Mouse (Mus musculus) urinary bladder, postnatal 14 days (tissue): Measurements from ENCODE around the gene Map3k14.
"Not testable (repeated sequence)": the region's sequence is repeated elsewhere in the genome, so short reads cannot be mapped to it uniquely, and the experiment has no call there.

Experiments used
- DNase-seq: peaks from one replicate; pipeline ENCODE4 v3.0.0; 2021; ENCODE audit warnings: low spot score

The Map3k14 gene

GRCm38 (mm10) chr11:103246081-103246730 is 21.1 kb downstream of the Map3k14 start:
- peak; percentile 62 for DNase-seq

GRCm38 (mm10) chr11:103244856-103245255 is 22.4 kb downstream of the Map3k14 start:
- no peak for DNase-seq

- DNase-seq = no peak
These were observed 26.5 kb downstream of the Map3k14 start for GRCm38 (mm10) chr11:103240740-103241139.

GRCm38 (mm10) chr11:103237757-103238156 is 29.5 kb downstream of the Map3k14 start:
- DNase-seq = no peak

- DNase-seq = peak; percentile 83
These were observed 30.4 kb downstream of the Map3k14 start for GRCm38 (mm10) chr11:103236903-103237302.

- no peak for DNase-seq
These were observed 30.8 kb downstream of the Map3k14 start for GRCm38 (mm10) chr11:103236431-103236830.

GRCm38 (mm10) chr11:103235702-103236101 is 31.6 kb downstream of the Map3k14 start:
- DNase-seq = no peak

GRCm38 (mm10) chr11:103234447-103234846 is 32.8 kb downstream of the Map3k14 start:
- DNase-seq = no peak

GRCm38 (mm10) chr11:103232966-103233365 is 34.3 kb downstream of the Map3k14 start:
- DNase-seq = peak; percentile 83

GRCm38 (mm10) chr11:103231367-103231766 is 35.9 kb downstream of the Map3k14 start:
- no peak for DNase-seq

- no peak for DNase-seq
These were observed 36.6 kb downstream of the Map3k14 start for GRCm38 (mm10) chr11:103230626-103231025.

GRCm38 (mm10) chr11:103229608-103230007 is 37.7 kb downstream of the Map3k14 start:
- no peak for DNase-seq

- DNase-seq = no peak
These were observed 43.3 kb downstream of the Map3k14 start for GRCm38 (mm10) chr11:103223951-103224456.

- DNase-seq = no peak
These were observed 43.8 kb downstream of the Map3k14 start for GRCm38 (mm10) chr11:103223444-103223843.

GRCm38 (mm10) chr11:103222718-103223117 is 44.6 kb downstream of the Map3k14 start:
- DNase-seq = not testable (repeated sequence)

- no peak for DNase-seq
These were observed 45.8 kb downstream of the Map3k14 start for GRCm38 (mm10) chr11:103221437-103221836.

GRCm38 (mm10) chr11:103219995-103220394 is 47.3 kb downstream of the Map3k14 start:
- no peak for DNase-seq

- DNase-seq = no peak
These were observed 48.0 kb downstream of the Map3k14 start for GRCm38 (mm10) chr11:103219259-103219658.

GRCm38 (mm10) chr11:103218517-103218901 is 48.8 kb downstream of the Map3k14 start:
- DNase-seq = no peak

- peak; percentile 49 for DNase-seq
These were observed 49.3 kb downstream of the Map3k14 start, which contains the start of gene Spata32 for GRCm38 (mm10) chr11:103217790-103218516. Gene Spata32, minus strand, starts transcription at chr11:103218432.

- DNase-seq = no peak
These were observed 51.9 kb downstream of the Map3k14 start for GRCm38 (mm10) chr11:103215355-103215754.

- DNase-seq = no peak
These were observed 53.6 kb downstream of the Map3k14 start for GRCm38 (mm10) chr11:103213712-103214111.

- no peak for DNase-seq
These were observed 57.0 kb downstream of the Map3k14 start for GRCm38 (mm10) chr11:103210291-103210690.
